Mouse (Mus musculus): ENCODE results near the gene Tmc4.

- no peak for TF ChIP-seq CTCF (IDR thresholded peaks at IDR 0.05; ENCODE audit: control insufficient read depth, insufficient read depth, insufficient read length)
- no peak for TF ChIP-seq MYOD1 (IDR thresholded peaks at IDR 0.05; ENCODE audit: control insufficient read depth, insufficient read length, low read depth)
- TF ChIP-seq USF1 (IDR thresholded peaks at IDR 0.05; ENCODE audit: low read depth), result no peak
- TF ChIP-seq MAX (IDR thresholded peaks at IDR 0.05), result no peak
- no peak for TF ChIP-seq MYOG (IDR thresholded peaks at IDR 0.05; ENCODE audit: control insufficient read depth, extremely low read depth, insufficient read length)
Measured at GRCm38 (mm10) chr7:3693809-3694075, 16.4 kb upstream of the Tmc4 start.
